Mouse (Mus musculus) liver, embryonic 14.5 days (tissue): ENCODE data around the gene Smc4. TPM values are rescaled to one million over a fixed set of nuclear protein-coding genes. Genes with fewer than 3 reads are reported as not detected.
A peak's percentile ranks its signal among the peaks of the same experiment; 100 is the strongest.

Experiments used
- ATAC-seq: fragments of 200-750 bp; cut with Nextera tagmentation; 2 replicates; pipeline ENCODE4 v1.8.0; 2017; ENCODE audit warnings: moderate number of reproducible peaks, mild to moderate bottlenecking, moderate library complexity; ENCODE audit not compliant: insufficient read depth
- DNase-seq, 3 experiments: peaks; one replicate each; pipeline ENCODE4 v3.0.0-alpha.2; 2012 to 2013; ENCODE audit warnings: low read depth in 3 of 3, low spot score in 3 of 3
- H3K27ac ChIP-seq: fragments of 300-500 bp; sonication (generic); 2 replicates; pipeline ENCODE4 v1.5.1; 2014; ENCODE audit warnings: moderate library complexity, mild to moderate bottlenecking, control low read depth, inconsistent platforms
- H3K27me3 ChIP-seq: fragments of 300-500 bp; sonication (generic); 2 replicates; pipeline ENCODE4 v1.6.1; 2014; ENCODE audit warnings: mild to moderate bottlenecking, low read length, moderate library complexity; ENCODE audit not compliant: control insufficient read depth, insufficient read depth
- H3K36me3 ChIP-seq: fragments of 300-500 bp; sonication (generic); replicated peaks from 2 replicates; pipeline ENCODE4 v1.6.1; 2014; ENCODE audit warnings: low read depth; ENCODE audit not compliant: control insufficient read depth, insufficient read depth
- H3K4me1 ChIP-seq, 2 experiments: fragments of 200-500 bp in 1 of 2; fragments of 300-500 bp in 1 of 2; sonication (generic) in 1 of 2; replicated peaks; 2 replicates each; pipeline ENCODE4 v1.6.1; 2012 to 2014; ENCODE audit warnings: antibody characterized with exemption in 1 of 2, inconsistent platforms in 1 of 2, low read length in 1 of 2; ENCODE audit not compliant: control insufficient read depth in 2 of 2, insufficient read depth in 2 of 2
- H3K4me2 ChIP-seq: fragments of 300-500 bp; sonication (generic); 2 replicates; pipeline ENCODE4 v1.6.1; 2014; ENCODE audit warnings: low read depth, mild to moderate bottlenecking, control low read depth, moderate library complexity
- H3K4me3 ChIP-seq, 2 experiments: fragments of 200-500 bp in 1 of 2; fragments of 300-500 bp in 1 of 2; sonication (generic) in 1 of 2; 2 replicates each; pipeline ENCODE4 v1.5.1; 2012 to 2014; ENCODE audit warnings: low read depth in 2 of 2, low read length in 2 of 2, mild to moderate bottlenecking in 2 of 2, control low read depth in 1 of 2, inconsistent platforms in 1 of 2, moderate library complexity in 1 of 2; ENCODE audit not compliant: insufficient read depth in 1 of 2
- H3K9ac ChIP-seq: fragments of 300-500 bp; sonication (generic); replicated peaks from 2 replicates; pipeline ENCODE4 v1.6.1; 2014; ENCODE audit warnings: mild to moderate bottlenecking, control low read depth, moderate library complexity
- H3K9me3 ChIP-seq: fragments of 300-500 bp; sonication (generic); 2 replicates; pipeline ENCODE4 v1.6.1; 2016; ENCODE audit warnings: low read length, mixed read lengths; ENCODE audit not compliant: control insufficient read depth
- CTCF ChIP-seq: IDR thresholded peaks from 2 replicates; pipeline ENCODE4 v1.5.1; 2016; ENCODE audit warnings: antibody characterized with exemption, low read depth, control low read depth
- EP300 ChIP-seq: IDR thresholded peaks from 2 replicates; pipeline ENCODE4 v1.6.1; 2016; ENCODE audit warnings: antibody characterized with exemption, low read depth
- WGBS: fragments of 180-500 bp; shearing (Covaris S2); extraction: QIAGEN DNeasy Blood & Tissue Kit; methylation state at CpG from one replicate; pipeline ENCODE4 v1.1.7; 2014; ENCODE audit not compliant: insufficient replicate concordance; 5-methylcytosine and 5-hydroxymethylcytosine counted together
- polyA plus RNA-seq, 2 experiments: library from polyadenylated mRNA; depleted of rRNA in 1 of 2; stranded (reverse) in 1 of 2; unstranded in 1 of 2; fragments of >200 nt; fragmentation: Nextera tagmentation in 1 of 2; extraction: Ambion mirVana in 1 of 2; gene quantifications; 2 replicates each; pipeline versions ENCODE4 v1.2.1 to v1.2.3; 2012 to 2014

Gene Smc4
- polyA plus RNA-seq, 2 experiments, result 50.6 to 124 TPM

- 0 out of 2 replicates have a peak, but pooled peaks have one; percentile 26 for TF ChIP-seq EP300
- TF ChIP-seq CTCF, result peak; percentile 18; the same call in 1 of the 2 replicates
- Histone ChIP-seq H3K27me3 (no peaks in the 10 kb centered on the region), H3K4me2 (peak within 1 kb of the TSS; percentile 97), H3K9ac (peak within 1 kb of the TSS; percentile 94), H3K4me1 (peaks cover 27 to 28% of the 10 kb centered on the region in 2 experiments), H3K36me3 (peaks cover 34% of the 10 kb centered on the region), H3K9me3 (no peaks in the 10 kb centered on the region), H3K4me3 (peak within 1 kb of the TSS; percentile 76 to 93), H3K27ac (peak within 1 kb of the TSS; percentile 90)
- ATAC-seq, result peak; percentile 92
- under 1% methylated on average over 76 of the region's 80 CpGs for WGBS
- DNase-seq, result peak; percentile 87 to 89 (median 87)
Measured at GRCm38 (mm10) chr3:69044645-69045399, 40.3 kb downstream of the Smc4 start, which contains the start of gene Trim59. Trim59 (minus strand) TSS chr3:69044755.

GRCm38 (mm10) chr3:69045400-69045703, 40.8 kb downstream of the Smc4 start:
- Histone ChIP-seq H3K9ac (peak overlapping the region; percentile 94), H3K4me3 (peak overlapping the region; percentile 76 to 93), H3K27me3 (no peaks in the 10 kb centered on the region), H3K4me1 (peaks cover 23 to 25% of the 10 kb centered on the region in 2 experiments), H3K36me3 (peaks cover 31% of the 10 kb centered on the region), H3K27ac (peak overlapping the region; percentile 90), H3K4me2 (peak overlapping the region; percentile 97), H3K9me3 (no peaks in the 10 kb centered on the region)
- 2% methylated on average over 9 of the region's 9 CpGs for WGBS
- DNase-seq, result no peak
- TF ChIP-seq CTCF (no peak), EP300 (no peak)
- ATAC-seq, result peak; percentile 2; the same call in 1 of the 2 replicates

- DNase-seq (no peak), ATAC-seq (no peak)
- H3K9me3 ChIP-seq, result no peaks in the 10 kb centered on the region
- peak overlapping the region; percentile 76 to 93 for H3K4me3 ChIP-seq
- H3K27me3 ChIP-seq, result no peaks in the 10 kb centered on the region
- H3K4me2 ChIP-seq, result peak overlapping the region; percentile 97
- no peak for TF ChIP-seq CTCF
- no peak for TF ChIP-seq EP300
- peaks cover 21 to 23% of the 10 kb centered on the region in 2 experiments for H3K4me1 ChIP-seq
- peaks cover 27% of the 10 kb centered on the region for H3K36me3 ChIP-seq
- 19% methylated on average over 13 of the region's 13 CpGs for WGBS
- peak overlapping the region; percentile 94 for H3K9ac ChIP-seq
- H3K27ac ChIP-seq, result peak overlapping the region; percentile 90
Measured at GRCm38 (mm10) chr3:69045750-69046149, 41.2 kb downstream of the Smc4 start.

GRCm38 (mm10) chr3:69046509-69046908, 42.0 kb downstream of the Smc4 start:
- H3K9ac ChIP-seq, result peak overlapping the region; percentile 94
- peaks cover 18 to 20% of the 10 kb centered on the region in 2 experiments for H3K4me1 ChIP-seq
- DNase-seq (no peak), ATAC-seq (no peak)
- 9% methylated on average over 4 of the region's 4 CpGs for WGBS
- H3K4me3 ChIP-seq, result peak overlapping the region in 1 of 2 experiments; percentile 76; a peak in 1 of 4 replicates
- H3K9me3 ChIP-seq, result no peaks in the 10 kb centered on the region
- peaks cover 19% of the 10 kb centered on the region for H3K36me3 ChIP-seq
- peak overlapping the region; percentile 90 for H3K27ac ChIP-seq
- peak; percentile 26; the same call in 1 of the 2 replicates for TF ChIP-seq EP300
- TF ChIP-seq CTCF, result no peak
- no peaks in the 10 kb centered on the region for H3K27me3 ChIP-seq
- H3K4me2 ChIP-seq, result peak overlapping the region; percentile 97

GRCm38 (mm10) chr3:69047684-69048083, 43.1 kb downstream of the Smc4 start:
- Histone ChIP-seq H3K27me3 (no peaks in the 10 kb centered on the region), H3K4me3 (no peak overlapping the region), H3K9ac (no peak overlapping the region), H3K36me3 (peaks cover 12% of the 10 kb centered on the region), H3K4me2 (no peak overlapping the region), H3K4me1 (peaks cover 18 to 20% of the 10 kb centered on the region in 2 experiments), H3K27ac (no peak overlapping the region), H3K9me3 (no peaks in the 10 kb centered on the region)
- DNase-seq (no peak), ATAC-seq (no peak)
- TF ChIP-seq CTCF, result no peak
- no peak for TF ChIP-seq EP300
- 81% methylated on average over 4 of the region's 4 CpGs for WGBS
